Mouse (Mus musculus): ENCODE results near the gene Hnf1a. TPM values are rescaled to one million over a fixed set of nuclear protein-coding genes. Genes with fewer than 3 reads are reported as not detected.

Hnf1a gene
- polyA plus RNA-seq, 1 experiment from 2014 or later: not detected

Other genes with a start within 250 kb of the Hnf1a start
- gene Ankrd13a, start 196.4 kb downstream of the Hnf1a start, polyA plus RNA-seq (2015; fragmentation: Nextera tagmentation; extraction: Ambion mirVana): 11.9 and 27.7 TPM in 2 replicates
- gene Git2, start 195.6 kb downstream of the Hnf1a start, polyA plus RNA-seq (2015; fragmentation: Nextera tagmentation; extraction: Ambion mirVana): 40.6 and 50.2 TPM in 2 replicates
- gene 1500011B03Rik, start 147.6 kb downstream of the Hnf1a start, polyA plus RNA-seq (2015; fragmentation: Nextera tagmentation; extraction: Ambion mirVana): 285 and 306 TPM in 2 replicates
- gene 4930519G04Rik, start 117.4 kb downstream of the Hnf1a start, polyA plus RNA-seq (2015; fragmentation: Nextera tagmentation; extraction: Ambion mirVana): not detected in 2 replicates
- 3.2 and 3.6 TPM in 2 replicates for gene Gm9936, start 112.4 kb downstream of the Hnf1a start, polyA plus RNA-seq (2015; fragmentation: Nextera tagmentation; extraction: Ambion mirVana)
- gene Oasl2, start 74.2 kb downstream of the Hnf1a start, polyA plus RNA-seq (2015; fragmentation: Nextera tagmentation; extraction: Ambion mirVana): 4.9 and 5.3 TPM in 2 replicates
- 0.26 and 0.31 TPM in 2 replicates for gene Oasl1, start 47.9 kb downstream of the Hnf1a start, polyA plus RNA-seq (2015; fragmentation: Nextera tagmentation; extraction: Ambion mirVana)
- 125 and 142 TPM in 2 replicates for gene 2210016L21Rik, start 28.9 kb downstream of the Hnf1a start, polyA plus RNA-seq (2015; fragmentation: Nextera tagmentation; extraction: Ambion mirVana)
- 17.3 and 19.1 TPM in 2 replicates for gene Sppl3, start 40.0 kb upstream of the Hnf1a start, polyA plus RNA-seq (2015; fragmentation: Nextera tagmentation; extraction: Ambion mirVana)
- gene Gm10401, start 127.2 kb upstream of the Hnf1a start, polyA plus RNA-seq (2015; fragmentation: Nextera tagmentation; extraction: Ambion mirVana): 32.2 and 35.9 TPM in 2 replicates
- gene Acads, start 148.3 kb upstream of the Hnf1a start, polyA plus RNA-seq (2015; fragmentation: Nextera tagmentation; extraction: Ambion mirVana): 20.7 and 22.0 TPM in 2 replicates
- 31.5 and 36.8 TPM in 2 replicates for gene Unc119b, start 163.9 kb upstream of the Hnf1a start, polyA plus RNA-seq (2015; fragmentation: Nextera tagmentation; extraction: Ambion mirVana)
- gene Mlec, start 187.1 kb upstream of the Hnf1a start, polyA plus RNA-seq (2015; fragmentation: Nextera tagmentation; extraction: Ambion mirVana): 23.8 and 31.5 TPM in 2 replicates
- gene Cabp1, start 223.3 kb upstream of the Hnf1a start, polyA plus RNA-seq (2015; fragmentation: Nextera tagmentation; extraction: Ambion mirVana): 6.5 and 11.6 TPM in 2 replicates

Data from hindbrain, embryonic 16.5 days (tissue).